Mouse (Mus musculus) myocyte (in vitro differentiated cells): ENCODE results near the gene Mia.

ENCODE experiments used
- CEBPB ChIP-seq: IDR thresholded peaks from 2 replicates; pipeline ENCODE4 v1.6.1; 2011; ENCODE audit warnings: mild to moderate bottlenecking, moderate library complexity; ENCODE audit not compliant: poor library complexity, insufficient read depth, severe bottlenecking
- E2F4 ChIP-seq: IDR thresholded peaks from one replicate; pipeline ENCODE4 v1.6.1; 2011; ENCODE audit warnings: mild to moderate bottlenecking, control low read depth, moderate library complexity; ENCODE audit not compliant: insufficient read depth
- MYOD1 ChIP-seq, 3 experiments: IDR thresholded peaks; one replicate each; pipeline ENCODE4 v1.6.1; 2011; ENCODE audit warnings: control low read depth in 2 of 3, low read depth in 2 of 3, mild to moderate bottlenecking in 2 of 3, moderate library complexity in 1 of 3; ENCODE audit not compliant: insufficient read length in 2 of 3, control insufficient read depth in 1 of 3
- MYOG ChIP-seq, 3 experiments: IDR thresholded peaks; one replicate each; pipeline ENCODE4 v1.6.1; 2011; ENCODE audit warnings: control low read depth in 2 of 3, low read depth in 2 of 3, mild to moderate bottlenecking in 2 of 3; ENCODE audit not compliant: insufficient read length in 2 of 3, control insufficient read depth in 1 of 3, insufficient read depth in 1 of 3
- POLR2A ChIP-seq: IDR thresholded peaks from one replicate; pipeline ENCODE4 v1.6.1; 2011; ENCODE audit warnings: low read depth, mild to moderate bottlenecking, control low read depth, moderate library complexity; ENCODE audit not compliant: insufficient read length
- POLR2AphosphoS2 ChIP-seq: IDR thresholded peaks from one replicate; pipeline ENCODE4 v1.6.1; 2011; ENCODE audit warnings: low read depth, control low read depth; ENCODE audit not compliant: insufficient read length
- TCF12 ChIP-seq: IDR thresholded peaks from one replicate; pipeline ENCODE4 v1.6.1; 2011; ENCODE audit warnings: mild to moderate bottlenecking, control low read depth; ENCODE audit not compliant: poor library complexity, insufficient read depth, severe bottlenecking
- TCF3 ChIP-seq: IDR thresholded peaks from one replicate; pipeline ENCODE4 v1.6.1; 2011; ENCODE audit warnings: low read depth, control low read depth; ENCODE audit not compliant: insufficient read length

GRCm38 (mm10) chr7:27178324-27179216 lies 2.4 kb downstream of the Mia start, which contains the start of gene Rab4b:
- peak; percentile 41 for TF ChIP-seq POLR2A
- TF ChIP-seq MYOG (IDR thresholded peaks at IDR 0.05; ENCODE audit: control insufficient read depth in 1 of 3, insufficient read depth in 1 of 3, insufficient read length in 2 of 3, low read depth in 2 of 3): no peak
- TF ChIP-seq MYOD1 (IDR thresholded peaks at IDR 0.05; ENCODE audit: control insufficient read depth in 1 of 3, insufficient read length in 2 of 3, low read depth in 2 of 3): no peak
- TF ChIP-seq E2F4: no peak
- no peak for TF ChIP-seq TCF3
- TF ChIP-seq POLR2AphosphoS2: no peak
- no peak for TF ChIP-seq CEBPB
- no peak for TF ChIP-seq TCF12
